Mouse (Mus musculus): ENCODE data around the gene Ube2k.

DNA sequence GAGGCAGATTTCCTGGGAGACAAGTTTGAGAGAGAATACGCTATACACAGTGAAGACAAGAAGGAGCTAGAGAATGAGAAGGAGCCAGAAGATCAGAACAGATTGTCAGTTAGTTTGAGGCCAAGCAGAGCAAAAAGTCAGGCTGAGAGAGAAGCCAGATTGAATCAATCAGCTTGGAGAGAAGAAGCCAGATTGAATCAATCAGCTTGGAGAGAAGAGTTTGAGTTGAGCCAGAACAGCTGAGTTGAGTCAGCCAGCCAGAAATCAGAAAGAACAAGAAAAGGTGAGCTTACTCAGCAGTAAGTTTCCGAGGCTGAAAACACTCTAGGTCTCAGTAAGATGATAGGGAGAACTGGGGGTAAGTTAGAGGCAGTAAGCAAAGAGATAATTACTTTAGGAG, 37.8 kb downstream of the Ube2k start:
- TF ChIP-seq TCF12 (IDR thresholded peaks at IDR 0.05; ENCODE audit: insufficient read depth, poor library complexity, severe bottlenecking) (no peak), MAX (IDR thresholded peaks at IDR 0.05; ENCODE audit: low read depth) (no peak), POLR2A (IDR thresholded peaks at IDR 0.05; ENCODE audit: insufficient read length, low read depth) (no peak), REST (IDR thresholded peaks at IDR 0.05; ENCODE audit: insufficient read depth, insufficient read length) (no peak)
